Mouse (Mus musculus): ENCODE measurements around the gene Slc7a10.

Slc7a10 gene

GRCm38 (mm10) chr7:35185889-35186569, at the start of gene Slc7a10:
Gene Slc7a10, plus strand, starts transcription at chr7:35186385.
- 3% methylated on average over 43 of the region's 43 CpGs for WGBS

- WGBS: 80% methylated on average over 1 of the region's 1 CpGs
These were observed 48.7 kb upstream of the Slc7a10 start for GRCm38 (mm10) chr7:35137524-35137923.

- WGBS: 56% methylated on average over 4 of the region's 4 CpGs
These were observed 47.7 kb upstream of the Slc7a10 start for GRCm38 (mm10) chr7:35138481-35138880.

GRCm38 (mm10) chr7:35139880-35140279, 46.3 kb upstream of the Slc7a10 start:
- WGBS: 91% methylated on average over 5 of the region's 5 CpGs

- WGBS: 52% methylated on average over 5 of the region's 5 CpGs
These were observed 44.7 kb upstream of the Slc7a10 start for GRCm38 (mm10) chr7:35141519-35141918.

- WGBS: 92% methylated on average over 8 of the region's 8 CpGs
These were observed 43.7 kb upstream of the Slc7a10 start for GRCm38 (mm10) chr7:35142522-35142921.

GRCm38 (mm10) chr7:35143864-35144618, 42.1 kb upstream of the Slc7a10 start:
- WGBS: 74% methylated on average over 6 of the region's 6 CpGs

GRCm38 (mm10) chr7:35145068-35145467, 41.1 kb upstream of the Slc7a10 start:
- 87% methylated on average over 9 of the region's 9 CpGs for WGBS

- WGBS: 78% methylated on average over 10 of the region's 10 CpGs
These were observed 39.9 kb upstream of the Slc7a10 start for GRCm38 (mm10) chr7:35146269-35146668.

GRCm38 (mm10) chr7:35149616-35150433, 36.4 kb upstream of the Slc7a10 start:
- WGBS: 85% methylated on average over 15 of the region's 15 CpGs

GRCm38 (mm10) chr7:35150860-35151259, 35.3 kb upstream of the Slc7a10 start:
- WGBS: 79% methylated on average over 5 of the region's 5 CpGs

- WGBS: 86% methylated on average over 12 of the region's 12 CpGs
These were observed 31.7 kb upstream of the Slc7a10 start for GRCm38 (mm10) chr7:35154449-35154848.

- WGBS: 79% methylated on average over 16 of the region's 16 CpGs
These were observed 29.4 kb upstream of the Slc7a10 start for GRCm38 (mm10) chr7:35156561-35157477.

- WGBS: 70% methylated on average over 3 of the region's 3 CpGs
These were observed 28.7 kb upstream of the Slc7a10 start for GRCm38 (mm10) chr7:35157512-35157911.

- WGBS: 81% methylated on average over 6 of the region's 6 CpGs
These were observed 23.7 kb upstream of the Slc7a10 start for GRCm38 (mm10) chr7:35162443-35162842.

GRCm38 (mm10) chr7:35163600-35163999, 22.6 kb upstream of the Slc7a10 start:
- WGBS: 75% methylated on average over 7 of the region's 7 CpGs

- 92% methylated on average over 6 of the region's 6 CpGs for WGBS
These were observed 22.1 kb upstream of the Slc7a10 start for GRCm38 (mm10) chr7:35164131-35164530.

GRCm38 (mm10) chr7:35166988-35167387, 19.2 kb upstream of the Slc7a10 start:
- 89% methylated on average over 5 of the region's 5 CpGs for WGBS

GRCm38 (mm10) chr7:35167925-35168324, 18.3 kb upstream of the Slc7a10 start:
- WGBS: 87% methylated on average over 2 of the region's 2 CpGs

- 11% methylated on average over 6 of the region's 6 CpGs for WGBS
These were observed 16.8 kb upstream of the Slc7a10 start for GRCm38 (mm10) chr7:35169341-35169740.

- WGBS: 2% methylated on average over 16 of the region's 16 CpGs
These were observed 14.3 kb upstream of the Slc7a10 start for GRCm38 (mm10) chr7:35171867-35172382.
